Mouse (Mus musculus) midbrain, embryonic 12.5 days (tissue): ENCODE results near the gene Gmpr2. TPM values are rescaled to one million over a fixed set of nuclear protein-coding genes. Genes with fewer than 3 reads are reported as not detected.

ENCODE experiments used
- ATAC-seq: fragments of 200-750 bp; cut with Nextera tagmentation; 2 replicates; pipeline ENCODE4 v1.8.0; 2017; ENCODE audit warnings: low read depth, moderate TSS enrichment, moderate library complexity; ENCODE audit not compliant: low FRiP score
- H3K27ac ChIP-seq: fragments of 300-500 bp; sonication (generic); replicated peaks from 2 replicates; pipeline ENCODE4 v1.5.1; 2016; ENCODE audit warnings: mild to moderate bottlenecking
- H3K27me3 ChIP-seq: fragments of 300-500 bp; sonication (generic); 2 replicates; pipeline ENCODE4 v1.6.1; 2016; ENCODE audit warnings: mild to moderate bottlenecking
- H3K36me3 ChIP-seq: fragments of 300-500 bp; sonication (generic); 2 replicates; pipeline ENCODE4 v1.6.1; 2016
- H3K4me1 ChIP-seq: fragments of 300-500 bp; sonication (generic); 2 replicates; pipeline ENCODE4 v1.6.1; 2016
- H3K4me2 ChIP-seq: fragments of 300-500 bp; sonication (generic); replicated peaks from 2 replicates; pipeline ENCODE4 v1.6.1; 2016; ENCODE audit warnings: mild to moderate bottlenecking, moderate library complexity
- H3K4me3 ChIP-seq: fragments of 300-500 bp; sonication (generic); 2 replicates; pipeline ENCODE4 v1.5.1; 2016; ENCODE audit warnings: mild to moderate bottlenecking
- H3K9ac ChIP-seq: fragments of 300-500 bp; sonication (generic); replicated peaks from 2 replicates; pipeline ENCODE4 v1.6.1; 2016; ENCODE audit warnings: mild to moderate bottlenecking, moderate library complexity
- H3K9me3 ChIP-seq: fragments of 300-500 bp; sonication (generic); 2 replicates; pipeline ENCODE4 v1.6.1; 2016; ENCODE audit warnings: mild to moderate bottlenecking
- WGBS: fragments of 180-500 bp; shearing (Covaris S2); methylation state at CpG from one replicate; pipeline ENCODE4 v1.1.7; 2016; 5-methylcytosine and 5-hydroxymethylcytosine counted together
- polyA plus RNA-seq: library from polyadenylated mRNA; unstranded; fragments of >200 nt; fragmentation: Nextera tagmentation; extraction: Ambion mirVana; gene quantifications from 2 replicates; pipeline ENCODE4 v1.2.1, GENCODE M21; 2016

Gene Gmpr2
- polyA plus RNA-seq, 1 experiment from 2014 or later = 64.8 TPM

DNA sequence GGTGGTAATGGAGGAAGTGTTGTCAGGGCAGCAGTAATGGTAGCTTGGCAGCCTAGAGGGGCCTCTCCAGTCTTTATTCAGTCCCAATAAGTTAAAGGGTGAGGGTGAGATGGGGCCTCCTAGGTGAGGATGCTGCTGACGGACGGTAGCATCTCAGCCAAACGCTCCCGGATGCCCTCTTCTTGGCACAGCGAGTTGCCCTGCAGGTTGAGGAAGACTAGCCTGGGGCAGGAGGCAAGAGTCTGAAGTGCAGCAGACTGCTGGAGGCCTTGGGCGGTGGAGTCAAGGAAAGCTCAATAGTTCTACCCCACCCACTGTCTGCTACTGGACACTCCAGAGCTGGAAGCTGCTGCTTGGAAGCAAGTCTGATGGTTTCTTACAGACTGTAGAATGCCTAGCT lies 44.5 kb downstream of the Gmpr2 start:
- H3K9ac ChIP-seq = no peak overlapping the region
- H3K4me2 ChIP-seq = no peak overlapping the region
- H3K36me3 ChIP-seq = peaks cover 30% of the 10 kb centered on the region
- ATAC-seq = no peak
- peaks cover 5% of the 10 kb centered on the region; the same call in 1 of the 2 replicates for H3K4me1 ChIP-seq
- H3K27ac ChIP-seq = no peak overlapping the region
- peaks cover 26% of the 10 kb centered on the region for H3K27me3 ChIP-seq
- H3K4me3 ChIP-seq = no peak overlapping the region
- no peaks in the 10 kb centered on the region for H3K9me3 ChIP-seq
- 88% methylated on average over 6 of the region's 6 CpGs for WGBS

DNA sequence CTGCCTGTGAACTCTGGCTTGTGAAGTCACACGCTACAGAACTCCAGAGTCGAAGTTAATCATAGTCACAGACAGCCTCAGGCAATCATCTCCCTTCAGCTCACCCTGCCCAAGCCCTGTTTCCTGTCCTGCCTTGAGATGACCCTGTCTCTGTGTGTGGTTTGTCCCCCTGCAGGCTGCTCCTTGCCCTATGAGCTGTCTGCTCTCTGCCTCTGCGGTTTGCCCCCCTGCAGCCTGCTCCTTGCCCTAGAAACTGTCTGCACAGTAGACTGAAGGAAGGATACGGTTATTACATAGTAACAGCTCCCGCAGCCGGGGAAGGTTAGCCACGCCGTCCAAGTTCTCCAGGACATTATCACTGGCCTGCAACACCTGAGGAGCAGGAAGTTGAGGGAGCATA lies 45.1 kb downstream of the Gmpr2 start:
- H3K27ac ChIP-seq = no peak overlapping the region
- H3K4me3 ChIP-seq = no peak overlapping the region
- ATAC-seq = no peak
- no peak overlapping the region for H3K4me2 ChIP-seq
- no peaks in the 10 kb centered on the region for H3K9me3 ChIP-seq
- 83% methylated on average over 8 of the region's 8 CpGs for WGBS
- H3K36me3 ChIP-seq = peaks cover 30% of the 10 kb centered on the region
- peaks cover 23% of the 10 kb centered on the region for H3K27me3 ChIP-seq
- H3K9ac ChIP-seq = no peak overlapping the region
- H3K4me1 ChIP-seq = peaks cover 7% of the 10 kb centered on the region; the same call in 1 of the 2 replicates

DNA sequence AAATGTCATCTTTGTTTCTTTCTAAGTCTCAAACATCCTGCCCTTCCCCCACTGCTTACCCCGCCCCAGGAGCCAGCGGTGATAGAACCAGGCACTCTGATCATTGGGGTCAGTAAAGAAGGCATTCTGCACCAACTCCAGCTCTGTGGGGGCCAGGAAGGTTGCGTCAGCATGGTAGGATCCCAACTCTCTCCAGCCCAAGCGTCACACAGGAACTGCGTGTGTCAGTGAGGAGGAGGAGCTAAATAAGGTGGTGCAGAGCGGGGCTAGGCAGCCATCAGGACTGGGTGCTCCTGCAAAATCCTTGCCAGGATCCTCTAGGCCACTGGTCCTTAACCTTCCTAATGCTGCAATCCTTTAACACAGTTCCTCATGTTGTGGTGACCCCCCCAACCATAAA lies 48.0 kb downstream of the Gmpr2 start:
- no peak for ATAC-seq

DNA sequence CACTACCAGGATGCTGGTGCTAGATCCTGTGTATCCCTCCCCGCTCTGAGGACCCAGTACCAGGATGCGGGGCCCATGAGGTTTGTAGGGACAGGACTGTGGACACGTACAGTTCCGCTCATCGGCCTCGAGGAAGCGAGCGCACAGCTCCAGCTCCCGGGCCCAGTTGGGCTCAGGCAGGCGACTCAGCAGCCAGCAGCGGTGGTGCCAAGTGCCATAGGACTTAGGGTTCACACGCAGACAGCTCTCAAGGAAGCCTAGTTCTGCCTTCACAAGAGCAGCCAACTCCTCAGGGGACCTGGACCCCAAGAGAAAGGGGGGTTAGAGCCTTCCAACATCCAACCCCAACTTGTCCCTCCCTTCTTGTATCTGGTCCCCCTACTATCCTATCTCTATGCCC lies 48.9 kb downstream of the Gmpr2 start:
- 91% methylated on average over 12 of the region's 12 CpGs for WGBS

More for the DNA sequence above, 48.0 kb downstream of the Gmpr2 start:
- WGBS = 84% methylated on average over 6 of the region's 6 CpGs
- H3K4me2 ChIP-seq = no peak overlapping the region
- no peaks in the 10 kb centered on the region for H3K27me3 ChIP-seq
- H3K9ac ChIP-seq = no peak overlapping the region
- no peaks in the 10 kb centered on the region for H3K9me3 ChIP-seq
- no peak overlapping the region for H3K4me3 ChIP-seq
- H3K27ac ChIP-seq = no peak overlapping the region
- H3K4me1 ChIP-seq = peaks cover 7% of the 10 kb centered on the region; the same call in 1 of the 2 replicates
- H3K36me3 ChIP-seq = peaks cover 30% of the 10 kb centered on the region

DNA sequence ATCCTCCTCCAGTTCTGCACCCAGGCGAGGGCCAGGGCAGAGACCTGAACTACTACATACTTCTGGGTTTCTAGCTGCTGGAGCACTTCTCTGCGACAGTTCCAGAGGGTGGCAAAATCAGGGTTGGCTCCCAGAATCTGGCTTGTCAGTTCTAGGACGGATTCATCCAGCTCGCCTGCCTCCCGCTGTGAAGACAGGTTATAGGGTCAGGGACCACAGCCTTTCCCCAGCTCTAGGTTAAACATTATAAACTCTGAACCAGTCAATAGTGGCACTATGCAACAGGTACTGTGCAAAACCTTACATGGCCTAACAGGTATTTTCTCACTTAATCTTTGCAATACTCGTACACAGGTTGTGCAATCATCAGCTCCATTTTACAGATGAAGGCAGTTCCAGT lies 49.3 kb downstream of the Gmpr2 start:
- no peak overlapping the region for H3K27ac ChIP-seq
- peak overlapping the region; percentile 61 for H3K4me2 ChIP-seq
- no peaks in the 10 kb centered on the region for H3K27me3 ChIP-seq
- H3K36me3 ChIP-seq = peaks cover 28% of the 10 kb centered on the region
- peak overlapping the region; percentile 82 for H3K4me3 ChIP-seq
- ATAC-seq = no peak
- H3K9ac ChIP-seq = peak overlapping the region; percentile 75; the same call in 1 of the 2 replicates
- H3K4me1 ChIP-seq = peaks cover 7% of the 10 kb centered on the region; the same call in 1 of the 2 replicates
- H3K9me3 ChIP-seq = no peaks in the 10 kb centered on the region
- 76% methylated on average over 6 of the region's 6 CpGs for WGBS

More for the DNA sequence above, 48.9 kb downstream of the Gmpr2 start:
- H3K27me3 ChIP-seq = no peaks in the 10 kb centered on the region
- peaks cover 7% of the 10 kb centered on the region; the same call in 1 of the 2 replicates for H3K4me1 ChIP-seq
- no peak for ATAC-seq
- H3K4me2 ChIP-seq = no peak overlapping the region
- no peak overlapping the region for H3K27ac ChIP-seq
- peaks cover 30% of the 10 kb centered on the region for H3K36me3 ChIP-seq
- no peak overlapping the region for H3K9ac ChIP-seq
- no peak overlapping the region for H3K4me3 ChIP-seq
- H3K9me3 ChIP-seq = no peaks in the 10 kb centered on the region

DNA sequence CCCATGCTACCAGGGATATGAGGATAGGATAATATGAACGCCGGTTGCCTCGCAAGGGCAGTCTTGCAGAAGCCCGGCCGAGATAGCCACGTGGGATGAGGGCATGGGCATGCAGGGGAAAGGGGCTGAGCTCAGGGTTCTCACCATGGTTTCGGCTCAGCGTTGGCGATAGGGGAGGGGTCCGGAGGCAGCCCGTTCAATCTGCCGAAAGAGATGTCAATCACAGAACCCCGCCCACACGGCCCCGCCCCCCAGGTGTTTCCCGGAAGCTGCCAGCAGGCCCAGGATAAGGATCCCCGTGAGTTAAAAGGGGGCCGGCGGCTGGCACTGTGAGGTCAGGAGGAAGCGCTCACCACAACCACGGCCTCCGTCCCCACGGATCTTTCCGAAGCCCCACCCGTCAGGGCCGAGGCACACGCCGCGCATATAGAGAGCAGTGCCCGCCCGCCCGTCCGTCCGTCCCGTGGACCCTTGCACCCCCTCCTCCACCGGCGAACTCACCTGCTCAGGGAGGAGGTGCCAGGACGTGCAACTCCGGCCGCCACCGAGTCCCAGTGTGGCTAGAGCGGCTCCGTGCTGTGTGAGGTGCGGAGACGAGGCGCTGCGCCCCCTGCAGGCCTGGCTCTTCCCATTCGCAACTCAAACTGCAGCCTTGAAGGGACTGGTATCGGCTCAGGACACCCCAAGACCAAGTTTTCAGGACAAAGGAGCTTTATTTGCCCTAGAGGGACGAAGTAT lies 50.1 kb downstream of the Gmpr2 start, which contains the start of gene Rabggta:
Rabggta (minus strand) TSS at position 564 of the 738 bp plus-strand sequence.
- H3K9me3 ChIP-seq = no peaks in the 10 kb centered on the region
- H3K9ac ChIP-seq = peak within 1 kb of the TSS; percentile 75
- peak; percentile 93 for ATAC-seq
- no peaks in the 10 kb centered on the region for H3K27me3 ChIP-seq
- peak within 1 kb of the TSS; percentile 80 for H3K27ac ChIP-seq
- H3K4me3 ChIP-seq = peak within 1 kb of the TSS; percentile 82
- H3K36me3 ChIP-seq = peaks cover 22% of the 10 kb centered on the region
- peaks cover 7% of the 10 kb centered on the region; the same call in 1 of the 2 replicates for H3K4me1 ChIP-seq
- H3K4me2 ChIP-seq = peak within 1 kb of the TSS; percentile 61
- under 1% methylated on average over 50 of the region's 50 CpGs for WGBS

DNA sequence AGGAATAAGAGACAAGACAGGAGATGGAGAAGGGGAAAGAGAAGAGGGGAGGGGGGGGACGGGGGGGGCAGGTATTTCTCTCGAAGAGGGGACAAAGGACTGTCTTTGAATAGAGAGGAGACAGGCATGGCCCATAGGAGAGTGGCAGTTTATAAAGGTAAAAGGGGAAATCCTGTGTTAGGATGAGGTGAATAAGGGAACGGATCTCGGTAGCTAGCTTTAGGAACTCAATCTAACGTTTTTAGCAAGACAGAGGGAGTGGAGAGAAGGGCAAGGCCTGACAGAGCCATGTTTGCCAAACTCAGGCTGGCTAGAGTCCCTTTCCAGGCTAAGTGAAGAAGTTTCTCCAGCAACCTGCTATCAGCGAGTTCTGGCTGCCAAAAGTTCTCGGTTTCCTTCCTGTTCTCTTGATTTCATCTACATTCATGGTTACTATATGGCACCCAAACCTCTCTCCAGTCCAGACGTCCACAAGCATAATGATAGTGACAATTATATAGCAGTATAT lies 50.8 kb downstream of the Gmpr2 start:
- Histone ChIP-seq H3K9me3 (no peaks in the 10 kb centered on the region), H3K4me2 (peak overlapping the region; percentile 61), H3K4me1 (peaks cover 7% of the 10 kb centered on the region; the same call in 1 of the 2 replicates), H3K36me3 (peaks cover 17% of the 10 kb centered on the region), H3K4me3 (peak overlapping the region; percentile 82), H3K27ac (peak overlapping the region; percentile 80), H3K27me3 (no peaks in the 10 kb centered on the region), H3K9ac (peak overlapping the region; percentile 75)
- WGBS = 52% methylated on average over 8 of the region's 8 CpGs
- ATAC-seq = no peak; the same call in 1 of the 2 replicates

DNA sequence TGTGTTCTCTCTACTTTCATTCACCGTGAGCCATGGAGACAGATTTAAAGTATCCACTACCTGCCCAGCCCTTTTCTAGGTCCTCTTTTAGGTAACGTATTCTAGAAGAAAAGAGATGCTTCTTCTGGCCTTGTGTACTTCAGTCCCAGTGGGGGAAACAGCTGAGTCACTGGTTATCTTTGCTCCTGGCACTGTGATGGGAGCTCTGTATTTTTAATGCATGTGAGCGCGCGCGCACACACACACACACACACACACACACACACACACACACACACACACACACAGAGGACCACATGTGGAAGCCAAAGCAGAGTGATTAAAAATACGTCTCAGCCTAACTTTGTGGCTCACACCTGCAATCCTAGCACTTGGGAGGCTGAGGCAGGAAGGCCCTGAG lies 51.7 kb downstream of the Gmpr2 start:
- H3K4me3 ChIP-seq = no peak overlapping the region
- peaks cover 12% of the 10 kb centered on the region for H3K36me3 ChIP-seq
- H3K4me1 ChIP-seq = peaks cover 7% of the 10 kb centered on the region; the same call in 1 of the 2 replicates
- no peaks in the 10 kb centered on the region; the same call in 1 of the 2 replicates for H3K27me3 ChIP-seq
- no peak overlapping the region for H3K4me2 ChIP-seq
- no peak for ATAC-seq
- 98% methylated on average over 7 of the region's 7 CpGs for WGBS
- H3K9me3 ChIP-seq = no peaks in the 10 kb centered on the region
- no peak overlapping the region for H3K9ac ChIP-seq
- no peak overlapping the region for H3K27ac ChIP-seq

DNA sequence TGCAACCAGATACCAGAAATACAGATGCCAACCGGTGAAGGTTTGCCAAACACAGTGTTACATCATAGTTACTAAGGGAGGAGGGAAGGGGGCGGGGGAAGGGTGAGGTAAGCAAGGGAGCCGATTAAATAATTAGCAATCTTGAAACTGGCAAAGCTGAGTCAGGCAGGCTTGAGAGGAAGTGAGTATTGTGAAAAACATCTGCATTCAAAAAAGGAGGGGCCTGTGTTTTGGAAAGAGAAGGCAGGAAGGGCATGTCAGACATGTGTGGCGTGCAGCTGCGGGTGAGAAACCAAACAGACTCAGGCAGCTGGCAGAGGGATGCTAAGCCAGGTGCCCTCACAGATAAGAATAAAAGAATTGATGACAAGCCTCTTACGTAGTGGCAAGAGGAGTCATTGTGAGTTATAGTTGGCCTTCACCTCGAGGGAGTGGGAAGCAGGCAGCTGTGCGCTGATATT lies 52.7 kb downstream of the Gmpr2 start:
- H3K9ac ChIP-seq = no peak overlapping the region
- no peak overlapping the region for H3K4me3 ChIP-seq
- WGBS = 76% methylated on average over 8 of the region's 8 CpGs
- peaks cover 7% of the 10 kb centered on the region; the same call in 1 of the 2 replicates for H3K4me1 ChIP-seq
- no peak for ATAC-seq
- H3K27ac ChIP-seq = no peak overlapping the region
- H3K27me3 ChIP-seq = no peaks in the 10 kb centered on the region; the same call in 1 of the 2 replicates
- H3K4me2 ChIP-seq = no peak overlapping the region
- H3K36me3 ChIP-seq = peaks cover 4% of the 10 kb centered on the region; the same call in 1 of the 2 replicates
- H3K9me3 ChIP-seq = no peaks in the 10 kb centered on the region

DNA sequence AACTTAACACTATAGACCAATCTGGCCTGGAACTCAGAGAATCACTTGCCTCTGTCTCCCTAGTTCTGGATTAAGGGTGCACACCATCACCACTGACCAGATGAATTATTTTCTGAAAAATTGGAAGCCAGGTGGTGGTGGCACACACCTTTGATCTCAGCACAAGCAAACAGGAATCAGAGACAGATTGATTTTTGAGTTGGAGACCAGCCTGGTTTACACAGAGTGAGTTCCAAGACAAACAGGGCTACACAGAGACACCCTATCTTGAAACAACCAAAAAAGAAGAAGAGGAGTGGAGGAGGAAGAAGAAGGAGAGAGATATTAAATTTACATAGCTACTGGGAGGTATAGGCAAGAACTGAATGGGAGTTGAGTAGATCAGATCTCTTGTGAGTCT lies 54.5 kb downstream of the Gmpr2 start:
- ATAC-seq = no peak
- Histone ChIP-seq H3K27ac (no peak overlapping the region), H3K4me3 (no peak overlapping the region), H3K4me1 (peaks cover 5% of the 10 kb centered on the region; the same call in 1 of the 2 replicates), H3K4me2 (no peak overlapping the region), H3K9me3 (no peaks in the 10 kb centered on the region), H3K27me3 (no peaks in the 10 kb centered on the region; the same call in 1 of the 2 replicates), H3K9ac (no peak overlapping the region), H3K36me3 (no peaks in the 10 kb centered on the region)

DNA sequence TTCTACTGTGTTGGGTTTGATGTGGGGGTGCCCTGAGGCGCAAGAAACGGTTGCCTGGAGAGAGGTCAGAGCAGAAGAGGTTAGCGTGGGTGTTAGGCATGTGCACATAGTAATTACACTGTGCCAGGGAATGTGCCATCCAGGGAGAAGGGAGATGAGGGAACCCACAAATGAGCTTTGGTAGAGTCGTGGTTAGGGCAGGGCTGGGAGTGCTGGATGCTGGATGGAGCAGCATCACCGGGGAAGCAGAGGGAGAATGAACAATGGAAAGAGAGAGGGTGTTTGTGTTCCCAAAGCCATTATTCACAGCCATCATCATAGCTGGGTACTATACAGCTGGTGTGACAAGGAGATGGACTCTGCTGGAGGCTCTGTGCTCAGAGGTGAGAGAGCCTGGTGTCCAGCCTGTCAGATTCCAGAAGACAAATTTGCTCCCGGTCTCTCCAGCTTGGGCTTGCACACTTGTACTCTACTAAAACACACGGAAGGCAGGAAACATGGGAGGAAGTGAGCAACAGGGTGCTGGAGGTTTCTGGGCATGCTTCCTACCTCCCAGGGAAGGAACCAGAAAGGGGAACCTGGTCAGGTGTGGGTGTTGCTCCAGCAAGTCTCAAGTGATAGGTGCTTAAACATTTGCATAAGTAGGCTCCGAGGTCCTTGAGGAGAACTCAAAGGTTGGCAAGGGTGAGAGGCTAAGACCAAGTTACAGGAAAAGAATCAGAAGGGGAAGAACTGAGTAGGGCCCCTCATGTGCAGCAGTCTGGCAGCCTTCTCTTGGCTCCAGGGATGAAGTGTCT lies 56.3 kb downstream of the Gmpr2 start:
- Histone ChIP-seq H3K9ac (no peak overlapping the region), H3K27ac (no peak overlapping the region), H3K4me3 (no peak overlapping the region), H3K4me1 (no peaks in the 10 kb centered on the region), H3K4me2 (no peak overlapping the region), H3K27me3 (no peaks in the 10 kb centered on the region; the same call in 1 of the 2 replicates), H3K36me3 (no peaks in the 10 kb centered on the region), H3K9me3 (no peaks in the 10 kb centered on the region)
- 74% methylated on average over 8 of the region's 8 CpGs for WGBS
- no peak for ATAC-seq
